Mouse (Mus musculus) bone marrow, adult 2 months (tissue): ENCODE data around the gene Snapc4. TPM values are rescaled to one million over a fixed set of nuclear protein-coding genes. Genes with fewer than 3 reads are reported as not detected.
A peak's percentile ranks its signal among the peaks of the same experiment; 100 is the strongest.

Experiments used
- H3K27ac ChIP-seq: fragments of 200-500 bp; 2 replicates; pipeline ENCODE4 v1.5.1; 2012; ENCODE audit warnings: low read depth, mild to moderate bottlenecking, control low read depth, inconsistent platforms, low read length; ENCODE audit not compliant: control insufficient read depth, poor library complexity, insufficient read depth
- H3K4me1 ChIP-seq: fragments of 200-500 bp; 2 replicates; pipeline ENCODE4 v1.6.1; 2011; ENCODE audit warnings: low read length; ENCODE audit not compliant: control insufficient read depth, insufficient read depth
- H3K4me3 ChIP-seq: fragments of 200-500 bp; replicated peaks from 2 replicates; pipeline ENCODE3; 2011; ENCODE audit warnings: mild to moderate bottlenecking, low read depth, low read length, control low read depth; ENCODE audit not compliant: control insufficient read depth
- CTCF ChIP-seq: fragments of 200-500 bp; IDR thresholded peaks from 2 replicates; pipeline ENCODE4 v1.5.1; 2011; ENCODE audit warnings: low read length, control low read depth; ENCODE audit not compliant: control insufficient read depth, insufficient read depth
- POLR2A ChIP-seq: fragments of 200-500 bp; IDR thresholded peaks from 2 replicates; pipeline ENCODE4 v1.6.1; 2011; ENCODE audit warnings: low read depth, mild to moderate bottlenecking, control low read depth, low read length, borderline replicate concordance; ENCODE audit not compliant: control insufficient read depth
- WGBS: fragments of 180-500 bp; shearing (Covaris S2); methylation state at CpG from one replicate; pipeline ENCODE4 v1.1.7; 2018; 5-methylcytosine and 5-hydroxymethylcytosine counted together
- polyA plus RNA-seq: library from polyadenylated mRNA; stranded (reverse); fragments of >200 nt; gene quantifications from 2 replicates; pipeline ENCODE4 v1.2.4, GENCODE M21; 2011; ENCODE audit warnings: low replicate concordance; ENCODE audit not compliant: missing spikeins, insufficient read depth, insufficient read length

Snapc4 gene
- polyA plus RNA-seq, 1 experiment: 42.6 TPM

- Histone ChIP-seq H3K4me3 (peak overlapping the region; percentile 91), H3K4me1 (peaks cover 4% of the 10 kb centered on the region), H3K27ac (peak overlapping the region; percentile 52)
- 5% methylated on average over 36 of the region's 36 CpGs for WGBS
- no peak for TF ChIP-seq CTCF
- no peak for TF ChIP-seq POLR2A
Observed at GRCm38 (mm10) chr2:26352291-26352910, 28.1 kb downstream of the Snapc4 start.

GRCm38 (mm10) chr2:26351358-26352290 is 28.8 kb downstream of the Snapc4 start, which contains the start of gene Dnlz:
Gene Dnlz (minus strand): TSS chr2:26352110.
- H3K4me3 ChIP-seq: peak within 1 kb of the TSS; percentile 91

GRCm38 (mm10) chr2:26348241-26348640 is 32.2 kb downstream of the Snapc4 start:
- Histone ChIP-seq H3K4me3 (no peak overlapping the region), H3K4me1 (peaks cover 4% of the 10 kb centered on the region), H3K27ac (no peak overlapping the region)
- WGBS: 76% methylated on average over 6 of the region's 6 CpGs
- TF ChIP-seq CTCF (no peak), POLR2A (no peak)

More at GRCm38 (mm10) chr2:26351358-26352290, 28.8 kb downstream of the Snapc4 start, which contains the start of gene Dnlz:
- under 1% methylated on average over 62 of the region's 62 CpGs for WGBS
- H3K4me1 ChIP-seq: peaks cover 4% of the 10 kb centered on the region
- peak within 1 kb of the TSS; percentile 73 for H3K27ac ChIP-seq
- peak; percentile 57 for TF ChIP-seq CTCF
- peak; percentile 67; the same call in 1 of the 2 replicates for TF ChIP-seq POLR2A

GRCm38 (mm10) chr2:26342609-26343490 is 37.6 kb downstream of the Snapc4 start:
- Histone ChIP-seq H3K4me3 (no peak overlapping the region), H3K4me1 (no peaks in the 10 kb centered on the region), H3K27ac (no peak overlapping the region)
- TF ChIP-seq POLR2A: no peak
- no peak for TF ChIP-seq CTCF
- WGBS: 67% methylated on average over 11 of the region's 11 CpGs

- Histone ChIP-seq H3K4me1 (no peaks in the 10 kb centered on the region), H3K4me3 (no peak overlapping the region), H3K27ac (no peak overlapping the region)
- 59% methylated on average over 10 of the region's 10 CpGs for WGBS
- no peak for TF ChIP-seq CTCF
- no peak for TF ChIP-seq POLR2A
Observed at GRCm38 (mm10) chr2:26342044-26342443, 38.4 kb downstream of the Snapc4 start.

GRCm38 (mm10) chr2:26341510-26341981 is 38.9 kb downstream of the Snapc4 start:
- TF ChIP-seq CTCF: no peak
- no peak for TF ChIP-seq POLR2A
- 90% methylated on average over 2 of the region's 2 CpGs for WGBS
- Histone ChIP-seq H3K27ac (no peak overlapping the region), H3K4me1 (no peaks in the 10 kb centered on the region), H3K4me3 (no peak overlapping the region)

- 74% methylated on average over 5 of the region's 5 CpGs for WGBS
- TF ChIP-seq POLR2A (no peak), CTCF (no peak)
Observed at GRCm38 (mm10) chr2:26339204-26339551, 41.3 kb downstream of the Snapc4 start.

GRCm38 (mm10) chr2:26338302-26339203 is 41.9 kb downstream of the Snapc4 start:
- no peak overlapping the region for H3K4me3 ChIP-seq
- TF ChIP-seq CTCF: no peak
- TF ChIP-seq POLR2A: no peak
- 86% methylated on average over 9 of the region's 13 CpGs for WGBS
- H3K4me1 ChIP-seq: no peaks in the 10 kb centered on the region
- no peak overlapping the region for H3K27ac ChIP-seq

More at GRCm38 (mm10) chr2:26339204-26339551, 41.3 kb downstream of the Snapc4 start:
- H3K4me1 ChIP-seq: no peaks in the 10 kb centered on the region
- H3K27ac ChIP-seq: no peak overlapping the region
- no peak overlapping the region for H3K4me3 ChIP-seq
